In the genomic region with DNA sequence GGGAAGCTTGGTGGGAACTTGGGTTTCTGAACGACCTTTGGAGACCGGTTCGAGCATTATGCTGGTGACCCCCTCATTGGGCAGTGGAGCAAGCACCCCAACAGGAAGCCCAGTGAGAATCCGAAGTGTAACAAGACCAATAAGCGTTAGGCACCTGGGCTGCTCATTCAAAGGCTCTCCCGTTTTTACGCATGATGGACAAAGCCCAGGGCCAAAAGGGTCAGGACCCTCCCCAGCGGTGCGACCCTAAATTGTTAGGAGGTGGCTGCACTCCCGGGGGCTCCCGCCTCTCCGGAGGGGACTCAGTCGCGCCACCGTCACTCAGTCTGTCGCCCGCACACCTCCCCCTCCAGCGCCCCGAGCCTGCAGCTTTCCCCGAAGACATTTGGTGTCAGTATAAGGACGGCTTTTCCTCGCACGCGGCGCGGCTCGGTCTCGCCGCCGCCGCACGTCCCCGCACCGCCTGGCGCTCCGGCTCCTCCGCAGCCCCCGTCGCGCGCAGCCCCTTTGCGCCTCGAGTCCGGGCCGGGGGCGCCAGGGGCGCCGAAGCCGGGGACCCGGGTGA, we compare ENCODE assay signal across 9 mouse cellular contexts. TPM values are rescaled to one million over a fixed set of nuclear protein-coding genes. Genes with fewer than 3 reads are reported as not detected.
DNase-seq lines count a peak whose midpoint lies in the region; ATAC-seq and TF ChIP-seq lines count a peak whose summit lies in the region.
"Had no signal": no experiment of that assay in that cellular context is flagged by ENCODE, and none has a peak within 500 bp of the region (broad histone marks: within the 10 kb centered on the region; RNA-seq: fewer than 3 reads in every experiment).

A gene (plus strand): TSS at position 388 of the 565 bp plus-strand sequence.

- intact Hi-C loops in left cerebral cortex, postnatal 36 days (cut with DNase I) = loop anchor here (5.0 kb wide), 3 partner anchors 330 to 405 kb away; no protein-coding TSS in a partner anchor
- intact Hi-C loops in gastrocnemius, postnatal 14 days (cut with DNase I; ENCODE audit: low total_unique reads) = no loop called here

- H3K36me3 ChIP-seq in forebrain, embryonic 16.5 days (ENCODE audit: control insufficient read depth, insufficient read depth) = no peaks in the 10 kb centered on the region

- DNase-seq in layer of hippocampus, adult 18-20 months (ENCODE audit: low spot score in 2 of 2) = peak; percentile 52 to 74
- DNase-seq in layer of hippocampus, adult 9-11 months = no peak
- peak; percentile 77 for DNase-seq in cerebellum, adult 8-10 months
- peak; percentile 70 to 77 for DNase-seq in left cerebral cortex, postnatal 36 days (ENCODE audit: low spot score in 2 of 2)
- no peak for DNase-seq in gastrocnemius, postnatal 14 days

- H3K4me3 ChIP-seq in forebrain, embryonic 16.5 days (replicated peaks; ENCODE audit: low read length) = peak within 1 kb of the TSS; percentile 62
- peak within 1 kb of the TSS; percentile 86 for H3K4me3 ChIP-seq in olfactory bulb, adult 2 months (ENCODE audit: insufficient read depth, low read depth, low read length)

- under 1% methylated on average over 48 of the region's 50 CpGs for WGBS in forebrain, embryonic 16.5 days
- 2% methylated on average over 49 of the region's 50 CpGs for whole genome bisulfite sequencing in olfactory bulb, adult 2 months

- peak within 1 kb of the TSS; percentile 67 for H3K9ac ChIP-seq in forebrain, embryonic 16.5 days (replicated peaks; ENCODE audit: low read depth, low read length)

- ATAC-seq in forebrain, embryonic 16.5 days = peak; percentile 86
- no peak for ATAC-seq in erythroid progenitor cell, adult 5-6 weeks (replicated peaks; ENCODE audit: low FRiP score, poor library complexity, severe bottlenecking)

- peaks cover 6% of the 10 kb centered on the region for H3K4me1 ChIP-seq in forebrain, embryonic 16.5 days (replicated peaks; ENCODE audit: control insufficient read depth, insufficient read depth, low read length)
- peaks cover 66% of the 10 kb centered on the region for H3K4me1 ChIP-seq in olfactory bulb, adult 2 months (ENCODE audit: control insufficient read depth, insufficient read depth, low read length)

- peaks cover 37% of the 10 kb centered on the region for H3K27me3 ChIP-seq in forebrain, embryonic 16.5 days (replicated peaks; ENCODE audit: control insufficient read depth, insufficient read depth, low read length)

- no peak for TF ChIP-seq CTCF in olfactory bulb, adult 2 months (IDR thresholded peaks at IDR 0.05; ENCODE audit: insufficient read depth, low read depth, low read length)

- no peaks in the 10 kb centered on the region for H3K9me3 ChIP-seq in forebrain, embryonic 16.5 days (ENCODE audit: control insufficient read depth, low read length)

- H3K27ac ChIP-seq in forebrain, embryonic 16.5 days (ENCODE audit: low read length) = no peak within 1 kb of the TSS
- peak within 1 kb of the TSS; percentile 89 for H3K27ac ChIP-seq in olfactory bulb, adult 2 months (ENCODE audit: insufficient read depth, low read depth, low read length)
- H3K27ac ChIP-seq: macrophage had no signal

- peak within 1 kb of the TSS; percentile 91 for H3K4me2 ChIP-seq in forebrain, embryonic 16.5 days (ENCODE audit: low read length)

- 0 out of 2 replicates have a peak, but pooled peaks have one; percentile 29 for TF ChIP-seq POLR2A in olfactory bulb, adult 2 months (IDR thresholded peaks at IDR 0.05; ENCODE audit: insufficient read depth, low read depth, low read length)

RNA-seq across cellular contexts. Expression of the gene that starts here (rescaled TPM):
- total RNA-seq in layer of hippocampus, adult 18-20 months (2021) = 10 to 100 TPM; 44.2 to 46.2 TPM
- 0.42 and 0.60 TPM in 2 replicates for polyA plus RNA-seq in forebrain, embryonic 16.5 days (2015; fragmentation: Nextera tagmentation; extraction: Ambion mirVana)
- 10 to 100 TPM; 73.2 to 73.7 TPM for total RNA-seq in left cerebral cortex, postnatal 36 days (2021)
- not detected in 2 replicates for polyA plus RNA-seq in olfactory bulb, adult 2 months (2012; ENCODE audit: insufficient read depth, insufficient read length, low replicate concordance, missing spikeins)
- not detected in 2 replicates for total RNA-seq in erythroid progenitor cell, adult 5-6 weeks (2015; ENCODE audit: low replicate concordance)
- total RNA-seq in erythroid progenitor cell, adult 5-6 weeks (2017; ENCODE audit: low replicate concordance) = not detected in 2 replicates
- under 1 TPM; 0.02 to 0.07 TPM for total RNA-seq in gastrocnemius, postnatal 14 days (2021)
- polyA plus RNA-seq: macrophage had no signal

Comparison
In these comparisons a context has a peak if more than half of its experiments do, and no peak if none do; other contexts are left out.
1. RNA of the gene that starts here (total RNA-seq): 73.2 to 73.7 TPM in left cerebral cortex, postnatal 36 days and 44.2 to 46.2 TPM in layer of hippocampus, adult 18-20 months; 0.02 to 0.07 TPM in gastrocnemius, postnatal 14 days and not detected in erythroid progenitor cell, adult 5-6 weeks; every median in the first group is over 10 times any median in the second.
2. DNase-seq: peak in layer of hippocampus, adult 18-20 months (2 of 2), cerebellum, adult 8-10 months (single experiment) and left cerebral cortex, postnatal 36 days (2 of 2); none in layer of hippocampus, adult 9-11 months (single experiment) and gastrocnemius, postnatal 14 days (single experiment).
3. Peak in ATAC-seq, H3K4me3 ChIP-seq, H3K9ac ChIP-seq and H3K4me2 ChIP-seq in forebrain, embryonic 16.5 days; RNA of the gene not detected or under 1 TPM.